Mouse (Mus musculus) heart, postnatal 25 days (tissue): ENCODE measurements around the gene Erf. TPM values are rescaled to one million over a fixed set of nuclear protein-coding genes. Genes with fewer than 3 reads are reported as not detected.
A peak's percentile ranks its signal among the peaks of the same experiment; 100 is the strongest.

ENCODE experiments used
- DNase-seq: peaks from one replicate; pipeline ENCODE4 v3.0.0; 2022; ENCODE audit warnings: low spot score
- intact Hi-C: fragments of 180-260 bp; cut with DNase I; formaldehyde crosslinking; loops from one replicate; pipeline ENCODE4 v1.15.1; 2025
- total RNA-seq, 2 experiments: library from RNA; stranded (reverse); gene quantifications; 2 replicates each; pipeline ENCODE4 v1.2.3; 2021

Gene Erf
- total RNA-seq, result 10 to 100 TPM; 19.2 to 29.6 TPM

GRCm38 (mm10) chr7:25250141-25250972 lies at the start of gene Erf:
TSS of gene Erf (minus strand) at chr7:25250761.
- peak; percentile 93 for DNase-seq
- intact Hi-C loops, result no loop called here

- no peak for DNase-seq
- intact Hi-C loops, result loop anchor here (2.0 to 5.0 kb wide), 2 partner anchors 17 to 35 kb away; no protein-coding TSS in a partner anchor
These were observed 47.1 kb upstream of the Erf start, which contains the start of gene Pafah1b3 for GRCm38 (mm10) chr7:25297454-25298325. TSS of gene Pafah1b3 (minus strand) at chr7:25297986.

GRCm38 (mm10) chr7:25296945-25297453 lies 46.4 kb upstream of the Erf start:
- DNase-seq, result no peak
- intact Hi-C loops, result loop anchor here (5.0 kb wide), 1 partner anchor 35 kb away; no protein-coding TSS in a partner anchor

GRCm38 (mm10) chr7:25294960-25295722 lies 44.6 kb upstream of the Erf start:
- intact Hi-C loops, result loop anchor here (5.0 kb wide), 1 partner anchor 37 kb away; no protein-coding TSS in a partner anchor
- no peak for DNase-seq

GRCm38 (mm10) chr7:25294495-25294894 lies 43.9 kb upstream of the Erf start:
- intact Hi-C loops, result no loop called here
- DNase-seq, result no peak

GRCm38 (mm10) chr7:25293191-25293739 lies 42.7 kb upstream of the Erf start:
- intact Hi-C loops, result no loop called here
- DNase-seq, result no peak

- DNase-seq, result no peak
- intact Hi-C loops, result no loop called here
These were observed 41.5 kb upstream of the Erf start for GRCm38 (mm10) chr7:25292107-25292506.

GRCm38 (mm10) chr7:25290911-25291310 lies 40.4 kb upstream of the Erf start:
- DNase-seq, result no peak
- intact Hi-C loops, result no loop called here

- intact Hi-C loops, result no loop called here
- no peak for DNase-seq
These were observed 39.9 kb upstream of the Erf start for GRCm38 (mm10) chr7:25290463-25290862.

GRCm38 (mm10) chr7:25289925-25290324 lies 39.4 kb upstream of the Erf start:
- DNase-seq, result no peak
- intact Hi-C loops, result no loop called here

- intact Hi-C loops, result no loop called here
- no peak for DNase-seq
These were observed 38.2 kb upstream of the Erf start for GRCm38 (mm10) chr7:25288721-25289120.

- intact Hi-C loops, result no loop called here
These were observed 37.5 kb upstream of the Erf start for GRCm38 (mm10) chr7:25288011-25288410.

GRCm38 (mm10) chr7:25286989-25287388 lies 36.4 kb upstream of the Erf start:
- DNase-seq, result no peak
- intact Hi-C loops, result no loop called here

More at GRCm38 (mm10) chr7:25288011-25288410, 37.5 kb upstream of the Erf start:
- no peak for DNase-seq

- intact Hi-C loops, result no loop called here
- DNase-seq, result no peak
These were observed 35.1 kb upstream of the Erf start for GRCm38 (mm10) chr7:25285511-25286238.

- DNase-seq, result no peak
- intact Hi-C loops, result loop anchor here (5.0 kb wide), 1 partner anchor 103 kb away; no protein-coding TSS in a partner anchor
These were observed 34.2 kb upstream of the Erf start for GRCm38 (mm10) chr7:25284766-25285165.

- intact Hi-C loops, result loop anchor here (5.0 kb wide), 1 partner anchor 103 kb away; no protein-coding TSS in a partner anchor
- no peak for DNase-seq
These were observed 33.6 kb upstream of the Erf start for GRCm38 (mm10) chr7:25284171-25284570.

- DNase-seq, result no peak
- intact Hi-C loops, result loop anchor here (2.0 to 5.0 kb wide), 2 partner anchors 33 to 104 kb away; partner anchors contain the start of gene Megf8
These were observed 33.1 kb upstream of the Erf start for GRCm38 (mm10) chr7:25283637-25284036.

- no peak for DNase-seq
- intact Hi-C loops, result loop anchor here (2.0 to 5.0 kb wide), 2 partner anchors 34 to 105 kb away; partner anchors contain the start of gene Megf8
These were observed 32.2 kb upstream of the Erf start for GRCm38 (mm10) chr7:25282731-25283211.
